Mouse (Mus musculus) retina, embryonic 14.5 days (tissue): Measurements from ENCODE around the gene Med12l.

Experiments
- DNase-seq: peaks from one replicate; pipeline ENCODE4 v3.0.0-alpha.2; 2015; ENCODE audit warnings: low spot score

Gene Med12l

DNA sequence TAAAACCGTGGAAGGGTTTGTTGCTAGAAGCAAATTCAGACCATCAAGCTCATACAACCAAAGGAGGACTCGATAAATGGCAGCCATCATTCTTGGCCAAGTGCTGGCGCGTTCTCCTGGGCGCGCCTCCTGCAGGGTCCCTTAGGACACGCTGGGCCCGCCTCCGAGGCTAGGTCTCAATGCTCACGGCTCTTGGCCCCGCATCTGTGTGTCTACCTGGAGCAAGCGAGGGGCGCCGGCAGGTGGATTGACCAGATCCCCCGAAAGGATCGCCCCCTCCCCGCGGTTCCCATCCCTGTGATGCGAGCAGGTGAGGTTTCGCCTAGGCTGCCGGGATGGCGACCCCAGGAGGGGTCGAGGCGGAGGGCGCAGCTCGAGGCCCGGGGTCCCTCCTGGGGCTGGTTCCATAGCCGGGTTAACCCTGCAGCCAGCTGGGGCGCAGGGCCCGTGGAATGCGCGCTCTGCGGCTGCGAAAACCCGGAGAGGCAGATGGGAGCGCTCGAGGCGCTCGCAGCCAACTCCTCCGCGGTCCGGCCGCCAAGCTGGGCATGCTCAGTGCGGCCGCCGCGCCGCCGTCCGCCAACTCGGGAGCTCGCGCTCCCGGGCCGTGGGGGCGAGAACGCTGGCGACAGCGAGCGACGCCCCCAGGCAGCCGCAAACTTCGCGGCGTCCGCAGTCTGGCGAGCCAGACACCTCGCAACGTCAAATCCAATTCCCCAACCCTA is at the start of gene Med12l:
Gene Med12l, plus strand, starts transcription at position 555 of the 725 bp plus-strand sequence.
- peak; percentile 83 for DNase-seq

DNA sequence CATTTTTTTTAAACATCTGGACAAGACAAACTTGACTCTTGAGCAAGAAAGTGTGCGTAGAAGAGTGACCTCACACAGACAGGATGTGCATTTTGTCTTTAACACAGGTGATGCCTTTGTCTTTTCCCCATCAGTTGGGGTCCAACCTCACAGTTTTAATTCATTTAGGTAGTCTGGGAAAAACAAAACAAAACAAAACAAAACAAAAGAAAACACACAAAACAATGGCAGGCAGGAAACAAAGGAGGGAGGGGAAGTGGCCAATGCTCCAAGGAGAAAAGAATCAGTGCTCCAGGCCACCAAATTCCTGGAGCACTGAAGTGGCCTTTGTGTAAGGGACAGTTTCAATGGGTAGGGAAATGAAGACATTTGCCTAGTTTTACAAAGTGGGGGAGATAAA is 44.5 kb upstream of the Med12l start:
- DNase-seq, result no peak

DNA sequence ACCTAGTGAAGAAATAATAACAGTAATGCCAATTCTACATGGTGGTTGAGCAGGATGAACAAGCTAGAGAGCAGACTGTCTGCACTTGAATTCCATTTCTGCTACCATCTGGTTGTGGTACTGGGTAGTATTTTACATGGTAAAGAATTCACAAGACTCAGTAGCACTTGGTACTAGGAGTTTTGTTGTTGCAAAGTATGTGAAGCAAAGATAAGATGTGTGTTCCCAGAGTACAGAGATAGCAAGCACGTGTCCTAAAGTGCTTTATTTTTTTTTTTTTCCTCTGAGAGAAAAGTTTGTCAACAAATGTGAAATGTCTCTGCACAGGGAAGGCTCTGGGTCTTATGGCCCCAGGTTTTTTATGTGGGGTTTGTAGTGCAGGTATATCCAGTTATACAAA is 28.2 kb upstream of the Med12l start:
- no peak for DNase-seq

DNA sequence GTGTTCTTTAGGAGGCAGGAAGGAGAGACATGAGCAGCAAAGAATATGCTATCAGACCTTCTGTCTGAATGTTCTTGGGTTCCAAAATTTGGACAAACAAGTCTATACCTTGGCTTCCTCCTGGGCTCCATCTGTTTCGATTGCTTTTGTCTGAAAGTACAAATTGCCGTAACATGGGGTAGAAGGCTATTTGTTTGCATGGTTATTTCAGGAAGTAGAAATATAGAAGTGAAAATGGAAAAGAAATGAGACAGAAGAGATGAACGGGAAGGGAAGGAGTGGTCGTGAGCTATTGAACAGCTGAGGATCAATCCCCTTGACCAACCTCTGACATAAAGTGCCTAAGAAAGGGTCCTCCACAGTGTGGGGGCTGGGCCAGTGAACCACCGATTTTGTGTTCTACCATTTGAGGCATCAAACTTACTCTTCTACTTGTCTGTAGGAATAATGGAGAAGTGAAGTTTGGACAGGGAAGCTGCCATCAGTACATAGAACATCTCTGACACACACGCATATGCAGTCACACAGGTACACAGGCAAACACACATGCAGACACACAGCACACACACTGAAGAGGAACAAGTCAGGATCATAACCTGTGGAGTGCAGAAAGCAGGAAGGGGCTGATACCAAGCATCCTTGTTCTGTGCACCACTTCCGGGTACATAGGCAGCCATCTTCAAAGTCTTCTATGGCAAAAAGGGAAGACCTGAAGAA is 27.6 kb upstream of the Med12l start:
- no peak for DNase-seq

DNA sequence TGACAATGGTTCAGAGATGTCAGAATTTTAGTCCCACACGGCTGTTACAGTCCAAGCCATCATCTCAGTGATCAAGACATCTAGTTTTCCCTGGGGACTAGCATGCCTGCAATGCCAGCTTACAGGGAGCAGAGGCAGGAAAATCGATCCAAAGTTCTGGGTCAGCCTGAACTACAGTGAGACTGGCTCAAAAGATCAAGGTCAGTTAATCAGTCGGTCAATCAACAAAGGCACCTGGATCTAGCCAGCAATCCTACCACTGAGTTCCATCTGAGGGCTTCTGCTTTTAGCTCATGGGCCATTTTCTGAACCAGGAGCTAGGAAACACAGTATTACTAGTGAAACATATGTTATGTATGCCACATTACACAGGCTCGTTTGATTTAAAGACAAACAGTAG is 25.0 kb upstream of the Med12l start:
- no peak for DNase-seq

DNA sequence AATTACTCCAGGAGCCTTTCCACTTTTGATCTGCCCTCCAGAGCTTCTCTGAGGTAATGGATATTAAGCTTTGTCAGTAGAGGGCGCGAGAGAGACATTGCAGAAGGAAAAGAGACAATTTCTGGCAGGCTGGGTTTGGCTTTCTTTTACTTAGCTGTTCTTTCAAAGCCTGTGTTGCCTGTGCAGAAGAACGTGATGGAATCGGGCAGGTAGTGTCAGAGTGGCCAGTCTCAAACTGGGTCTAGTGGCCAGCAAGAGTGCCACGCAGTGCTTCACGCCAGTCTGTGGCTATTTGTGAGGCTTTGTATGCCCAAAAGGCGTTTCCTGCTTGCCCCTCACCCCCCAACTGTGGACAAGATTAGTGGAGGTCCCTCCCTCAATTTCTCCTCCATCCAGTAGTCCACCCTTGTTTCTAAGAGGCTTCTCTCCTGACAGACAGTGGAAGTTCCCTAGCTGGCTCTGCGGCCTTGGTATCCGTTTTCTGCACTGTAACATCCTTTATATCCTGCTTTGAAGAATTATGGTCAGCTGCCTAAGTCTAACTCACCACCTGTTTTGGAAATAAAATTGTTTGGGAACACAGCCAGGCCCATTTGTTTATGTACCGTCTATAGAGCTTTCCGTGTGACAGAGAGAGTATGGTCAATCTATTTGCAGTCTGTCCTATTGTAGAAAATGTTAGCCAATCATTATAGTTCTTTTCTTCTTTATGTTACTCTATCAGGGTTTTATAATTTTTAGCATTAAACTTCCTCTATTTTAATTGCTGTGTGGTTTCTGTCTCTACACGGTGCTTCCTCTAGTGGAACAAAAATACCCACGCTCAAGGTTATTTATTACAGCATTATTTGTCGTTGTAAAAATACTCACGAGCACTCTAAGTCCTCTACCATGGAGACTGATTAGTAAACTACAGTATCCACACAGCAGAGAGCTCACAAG is 22.5 kb upstream of the Med12l start:
- DNase-seq, result peak; percentile 89

DNA sequence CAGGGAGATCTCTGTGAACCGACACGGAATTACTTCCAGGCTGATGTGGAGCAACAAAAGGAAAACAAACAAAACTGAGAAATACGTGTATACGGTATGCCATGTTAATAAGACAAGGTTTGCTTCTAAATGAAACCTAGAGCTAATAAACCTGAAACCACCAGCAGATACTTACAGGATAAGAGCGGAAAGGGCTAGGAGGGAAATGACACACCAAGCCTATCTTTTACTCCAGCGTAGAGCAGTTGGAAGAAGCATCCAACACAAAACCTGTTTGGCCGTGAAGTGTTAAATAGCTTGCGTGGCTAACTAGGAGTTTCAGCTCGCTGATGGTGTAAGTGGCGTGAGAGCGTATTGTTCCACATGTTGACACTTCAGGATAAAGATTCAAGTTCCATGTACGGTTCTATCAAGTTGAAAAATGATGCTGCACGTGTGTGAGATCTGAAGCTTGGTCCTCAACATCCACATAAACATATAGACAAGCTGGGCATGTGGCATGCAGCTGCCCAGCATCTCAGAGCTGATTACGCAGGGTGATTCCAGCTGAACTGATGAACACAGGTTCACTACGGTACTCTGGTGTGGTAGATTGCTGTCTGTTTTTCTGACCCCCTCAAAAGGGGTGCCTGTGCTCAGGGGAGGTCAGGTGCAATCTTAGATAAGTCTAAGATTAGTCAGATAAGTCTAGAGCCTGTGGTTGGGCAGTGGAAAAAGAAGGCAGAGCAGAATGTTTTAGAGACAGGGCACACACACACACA is 21.6 kb upstream of the Med12l start:
- DNase-seq, result no peak

DNA sequence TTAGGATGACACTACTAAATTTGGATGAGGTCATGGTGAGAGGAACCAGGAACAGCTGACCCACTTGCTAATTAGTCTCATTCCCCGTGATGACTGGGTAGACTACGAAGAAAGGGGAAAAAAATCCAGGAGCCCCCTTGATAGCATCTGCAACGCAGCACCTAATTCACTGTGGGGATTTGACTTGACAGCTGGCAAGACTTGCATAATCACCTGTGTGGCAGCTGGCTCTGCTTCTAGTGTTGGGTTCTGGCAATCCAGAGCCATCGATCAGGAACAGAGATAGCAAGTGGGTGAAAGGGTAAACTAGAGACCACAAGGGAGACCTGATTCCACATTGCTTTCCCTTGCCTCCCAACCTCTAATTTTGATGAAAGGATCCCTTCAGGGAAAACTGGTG is 19.8 kb upstream of the Med12l start:
- no peak for DNase-seq

- DNase-seq, result peak; percentile 27
Observed at GRCm38 (mm10) chr3:58989374-58989773, 16.3 kb upstream of the Med12l start.

DNA sequence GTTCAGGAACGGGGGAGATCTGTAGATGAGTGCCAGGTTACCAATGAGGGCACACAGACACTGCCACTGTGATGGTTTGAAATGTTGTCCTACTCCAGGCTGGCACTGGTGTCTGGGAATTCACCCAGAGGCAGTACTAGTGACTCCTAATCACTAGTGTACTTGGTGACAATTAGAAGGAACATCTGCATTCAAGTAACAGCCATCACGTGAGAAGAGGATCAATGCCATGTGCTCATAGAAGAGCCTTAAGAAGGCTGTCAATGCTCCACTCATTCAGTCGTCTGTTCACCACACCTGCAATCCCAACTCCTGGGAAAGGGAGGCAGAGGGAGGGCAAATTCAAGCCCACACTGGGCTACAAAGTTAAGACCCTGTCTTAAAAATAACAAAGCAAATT is 15.1 kb upstream of the Med12l start:
- DNase-seq, result no peak

DNA sequence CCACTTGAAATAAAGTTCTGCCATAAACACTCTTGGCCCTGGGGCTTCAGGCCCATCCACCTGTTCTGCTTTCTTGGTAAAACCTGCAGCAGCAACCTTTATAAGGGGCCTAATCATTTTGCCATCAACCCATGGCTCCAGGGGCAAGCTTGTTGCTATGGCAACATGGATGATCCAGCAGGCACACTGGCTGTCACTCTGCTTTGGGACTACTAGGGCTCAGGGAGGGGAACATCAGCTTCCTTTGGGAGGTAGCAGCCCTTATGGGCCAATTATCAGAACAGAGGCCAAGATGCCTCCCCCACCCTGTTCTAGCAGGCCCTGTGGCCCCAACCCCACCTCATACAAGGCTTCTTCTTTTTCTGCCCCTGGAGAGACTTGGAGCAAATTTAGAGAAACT is 13.5 kb upstream of the Med12l start:
- peak; percentile 27 for DNase-seq

DNA sequence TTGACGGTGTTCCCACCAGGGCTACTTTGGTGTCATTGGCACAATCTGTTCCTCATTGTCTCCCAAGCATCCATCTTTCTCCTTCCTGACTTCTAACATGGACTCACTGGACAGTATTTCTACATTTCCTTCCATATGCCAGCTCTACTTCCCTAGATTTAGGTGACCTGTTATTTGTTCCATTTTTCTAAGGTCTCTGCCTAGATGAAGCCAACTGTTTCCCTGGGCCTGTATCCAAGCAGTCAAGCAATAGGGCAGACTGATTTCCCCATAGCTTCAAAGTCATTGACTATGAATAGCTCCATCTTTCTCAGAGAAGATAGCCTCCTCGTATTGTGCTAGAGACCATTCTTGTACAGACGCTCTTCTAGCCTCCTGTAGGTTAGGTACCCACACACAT is 12.0 kb upstream of the Med12l start:
- no peak for DNase-seq

DNA sequence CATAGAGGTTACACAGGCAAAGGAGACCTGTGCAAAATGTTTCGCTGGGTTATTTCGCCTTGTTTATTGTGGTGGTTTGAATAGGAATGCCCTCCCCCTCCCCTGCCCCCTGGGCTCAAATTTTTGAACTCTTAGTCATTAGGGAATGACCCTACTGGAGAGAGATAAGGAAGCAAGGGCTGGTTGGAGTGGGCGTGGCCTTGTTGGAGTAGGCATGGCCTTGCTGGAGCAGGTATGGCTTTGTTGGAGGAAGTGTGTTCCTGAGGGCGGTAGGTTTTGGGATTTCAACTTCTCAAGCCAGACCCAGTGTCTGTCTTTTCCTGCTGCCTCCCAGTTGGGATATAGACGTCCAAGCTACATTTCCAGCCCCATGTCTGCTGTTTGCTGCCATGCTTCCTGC is 1.9 kb upstream of the Med12l start:
- no peak for DNase-seq

- DNase-seq, result peak; percentile 76
Observed at GRCm38 (mm10) chr3:59005996-59006730, 538 bp downstream of the Med12l start.

DNA sequence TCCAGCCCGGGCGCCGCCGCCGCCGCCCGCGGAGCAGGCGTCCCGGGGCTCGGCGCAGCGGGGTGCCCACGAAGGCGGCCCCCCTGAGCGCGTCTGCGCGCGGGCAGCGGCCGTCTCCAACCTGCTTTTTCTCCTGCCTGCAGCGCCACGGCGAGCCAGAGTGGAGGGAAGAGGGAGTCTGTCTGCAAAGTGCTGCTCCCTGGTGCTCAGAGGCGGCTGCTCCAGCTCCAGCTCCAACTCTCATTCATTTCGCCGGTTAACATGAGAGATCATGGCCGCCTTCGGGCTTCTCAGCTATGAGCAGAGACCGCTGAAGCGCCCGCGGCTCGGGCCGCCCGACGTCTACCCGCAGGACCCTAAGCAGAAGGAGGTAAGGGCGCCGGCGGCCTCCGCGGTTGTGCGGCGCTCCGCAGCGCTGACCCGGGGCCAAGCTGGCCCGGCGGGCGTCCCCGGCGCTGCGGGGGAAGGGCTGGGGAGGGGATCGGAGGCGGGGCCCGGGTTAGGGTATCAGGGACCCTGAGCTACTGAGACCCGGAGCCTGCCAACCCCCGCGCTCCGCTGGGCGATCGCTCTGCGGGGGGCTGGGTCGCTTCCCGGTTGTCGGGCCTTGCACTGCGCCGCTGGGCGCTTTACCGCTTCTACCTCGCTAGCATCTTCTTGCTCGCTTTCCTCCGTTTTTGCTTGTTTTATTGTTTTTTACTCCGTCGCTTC is 1.3 kb downstream of the Med12l start:
- DNase-seq, result peak; percentile 82

GRCm38 (mm10) chr3:59010276-59010675 is 4.7 kb downstream of the Med12l start:
- DNase-seq, result no peak

DNA sequence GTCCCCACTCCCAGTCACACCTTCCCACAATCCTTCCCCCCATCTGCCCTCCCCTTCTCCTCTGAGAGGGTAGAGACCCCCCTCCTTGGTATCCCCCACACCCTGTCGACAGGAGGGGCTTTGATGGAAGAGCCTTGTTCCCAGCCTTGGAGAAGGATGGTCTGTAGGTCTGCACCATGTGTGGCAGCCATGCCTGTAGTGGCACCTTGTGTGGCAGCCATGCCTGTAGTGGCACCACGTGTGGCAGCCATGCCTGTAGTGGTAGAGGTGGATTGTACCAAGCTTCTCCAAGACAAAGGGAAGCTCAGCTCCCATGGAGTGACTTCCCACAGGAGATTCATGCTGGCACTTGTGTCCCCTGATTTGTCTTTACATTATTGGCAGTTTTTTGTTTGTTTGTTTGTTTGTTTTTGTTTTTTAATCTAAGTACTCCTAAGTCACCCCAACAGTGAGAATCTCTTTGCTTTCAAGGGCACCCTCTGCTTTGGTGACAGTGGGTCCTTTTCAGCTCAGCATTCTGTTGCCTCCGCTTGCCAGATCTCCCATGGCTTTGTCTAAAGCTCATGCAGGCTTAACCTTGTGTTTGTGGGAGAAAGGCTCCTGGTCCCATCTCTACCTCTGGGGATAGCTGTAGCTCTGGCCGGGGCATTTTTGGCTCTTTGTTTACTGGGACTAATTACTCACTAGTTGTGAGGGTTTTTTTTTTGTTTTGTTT is 10.2 kb downstream of the Med12l start:
- DNase-seq, result no peak

- DNase-seq, result no peak
Observed at GRCm38 (mm10) chr3:59016501-59016900, 10.9 kb downstream of the Med12l start.

GRCm38 (mm10) chr3:59021236-59021635 is 15.6 kb downstream of the Med12l start:
- peak; percentile 17 for DNase-seq

DNA sequence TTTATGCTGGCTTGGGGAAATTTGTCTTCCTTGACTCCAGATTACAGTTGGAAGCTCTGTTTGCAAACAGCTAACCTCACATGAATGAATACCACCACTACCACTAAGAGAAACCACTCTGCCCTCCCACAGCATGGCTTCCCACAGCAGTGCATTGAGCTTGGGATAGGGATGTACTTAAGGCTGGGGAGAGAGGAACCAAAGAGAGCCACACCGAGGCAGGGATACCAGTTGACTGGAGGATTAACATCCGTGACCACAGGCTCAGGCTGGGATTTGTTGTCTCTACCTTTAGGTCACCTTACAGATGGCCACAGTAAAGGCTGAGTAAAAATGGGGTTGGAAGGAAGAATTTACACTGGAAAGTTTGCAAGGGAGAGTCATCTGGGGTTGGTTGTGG is 16.6 kb downstream of the Med12l start:
- DNase-seq, result no peak
